Mouse (Mus musculus): ENCODE data around the gene Vmn1r123.
"Not testable (repeated sequence)": the region's sequence is repeated elsewhere in the genome, so short reads cannot be mapped to it uniquely, and the experiment has no call there.

Gene Vmn1r123

GRCm38 (mm10) chr7:21161885-21162284 lies at the start of gene Vmn1r123:
TSS of gene Vmn1r123 (plus strand) at chr7:21162185.
- not testable (repeated sequence) for DNase-seq (ENCODE audit: low spot score)

- DNase-seq (ENCODE audit: low spot score), result not testable (repeated sequence)
Measured at GRCm38 (mm10) chr7:21134028-21134427, 28.0 kb upstream of the Vmn1r123 start, which contains the start of gene Vmn1r122. TSS of gene Vmn1r122 (minus strand) at chr7:21134128.

- DNase-seq (ENCODE audit: low spot score), result not testable (repeated sequence)
Measured at GRCm38 (mm10) chr7:21190323-21190722, 28.3 kb downstream of the Vmn1r123 start, which contains the start of gene Gm5157. TSS of gene Gm5157 (minus strand) at chr7:21190423.
